Mouse (Mus musculus) bone marrow, adult 2 months (tissue): ENCODE measurements at regions not wholly inside any gene's neighbourhood (a gene's known extent, or its start where the extent isn't known, plus 50 kb on each side); places are given as distances from the start of the nearest gene placed in this dataset.

Experiments
- CTCF ChIP-seq: fragments of 200-500 bp; IDR thresholded peaks from 2 replicates; pipeline ENCODE4 v1.5.1; 2011; ENCODE audit warnings: low read length, control low read depth; ENCODE audit not compliant: control insufficient read depth, insufficient read depth
- POLR2A ChIP-seq: fragments of 200-500 bp; IDR thresholded peaks from 2 replicates; pipeline ENCODE4 v1.6.1; 2011; ENCODE audit warnings: low read depth, mild to moderate bottlenecking, control low read depth, low read length, borderline replicate concordance; ENCODE audit not compliant: control insufficient read depth

DNA sequence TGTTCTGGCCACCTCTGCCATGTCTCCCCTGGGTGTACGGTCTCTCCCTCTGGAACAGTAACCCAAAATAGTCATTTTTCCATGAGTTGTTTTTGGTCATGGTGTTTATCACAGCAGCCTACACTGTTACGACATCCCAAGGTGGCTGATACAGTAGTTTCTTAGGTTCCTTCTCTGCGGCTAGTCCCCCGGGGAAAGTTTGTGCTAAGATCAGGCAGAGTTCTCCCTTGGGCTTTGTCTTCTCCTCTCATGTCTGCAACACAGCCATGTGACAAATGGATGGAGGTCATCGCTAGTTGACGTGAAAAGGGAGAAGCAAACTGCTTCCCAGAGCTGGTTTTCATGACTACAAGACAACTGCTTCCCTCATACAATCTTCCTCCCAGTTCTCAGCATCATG is 56.9 kb upstream of the Serp2 start:
- no peak for TF ChIP-seq POLR2A
- TF ChIP-seq CTCF = no peak
